Mouse (Mus musculus) urinary bladder, postnatal 36 days (tissue): Measurements from ENCODE around the gene Klhl2.

Experiments
- DNase-seq, 2 experiments: peaks; one replicate each; pipeline ENCODE4 v3.0.0; 2022; ENCODE audit warnings: low spot score in 2 of 2, mixed read lengths in 1 of 2

The Klhl2 gene

GRCm38 (mm10) chr8:64831656-64832055, 18.2 kb downstream of the Klhl2 start:
- no peak for DNase-seq

DNA sequence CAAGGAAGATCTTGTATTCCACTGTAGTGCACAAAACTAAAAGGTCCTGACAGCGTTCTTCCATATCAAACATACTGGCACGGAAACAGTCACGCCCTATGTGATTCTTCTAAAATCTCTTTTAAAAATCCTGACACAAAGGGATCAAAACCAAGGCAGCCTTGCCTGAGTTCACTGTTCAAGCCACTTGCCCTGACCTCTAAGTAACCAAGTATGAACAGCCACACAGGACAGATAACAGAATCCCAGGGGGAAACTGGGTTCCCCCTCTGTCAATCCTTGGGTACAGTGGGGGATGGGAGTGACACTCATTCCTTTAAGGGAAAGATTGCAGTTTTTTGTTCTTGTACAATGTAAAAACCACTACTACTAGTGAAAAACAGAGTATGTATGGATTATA, 19.9 kb downstream of the Klhl2 start:
- DNase-seq: no peak

DNA sequence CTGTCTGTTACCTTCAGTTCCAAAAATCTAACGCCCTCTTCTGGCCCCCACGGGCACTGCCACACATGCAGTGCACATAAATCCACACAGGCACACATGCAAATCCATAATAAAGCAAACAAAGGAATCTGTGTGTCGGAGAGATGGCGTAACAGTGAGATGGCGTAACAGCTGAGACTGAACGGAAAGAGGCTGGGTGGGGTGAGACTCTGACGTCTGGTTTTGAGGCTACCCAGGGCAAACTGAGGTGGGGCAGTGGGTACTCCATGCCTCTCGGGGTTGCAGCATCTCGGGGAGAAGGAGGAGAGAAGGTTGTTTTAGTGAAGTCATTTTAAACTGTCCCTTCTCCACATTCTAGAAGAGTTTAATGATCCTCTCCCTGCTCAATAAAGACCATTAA, 20.4 kb downstream of the Klhl2 start:
- DNase-seq: no peak

DNA sequence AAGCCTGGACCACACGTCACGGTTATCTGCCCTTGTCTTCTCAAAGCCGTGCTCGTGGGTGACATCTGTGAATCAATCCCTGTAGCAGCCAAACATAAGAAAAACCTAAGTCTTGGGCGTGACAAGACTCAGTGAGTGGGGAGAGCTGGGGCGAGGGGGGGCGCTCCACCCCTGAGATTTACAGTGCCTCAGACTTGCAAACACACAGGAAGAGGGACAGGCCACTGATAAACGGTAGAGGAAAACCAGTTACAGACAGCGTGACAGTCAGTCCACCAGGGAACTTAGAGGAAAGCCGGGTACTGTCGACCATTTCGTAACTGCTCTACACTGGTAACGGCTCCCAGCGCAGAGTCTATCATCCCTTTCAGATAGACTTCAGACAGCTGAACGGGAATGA, 21.4 kb downstream of the Klhl2 start:
- no peak for DNase-seq

- no peak for DNase-seq
Measured at GRCm38 (mm10) chr8:64827356-64827755, 22.5 kb downstream of the Klhl2 start.

DNA sequence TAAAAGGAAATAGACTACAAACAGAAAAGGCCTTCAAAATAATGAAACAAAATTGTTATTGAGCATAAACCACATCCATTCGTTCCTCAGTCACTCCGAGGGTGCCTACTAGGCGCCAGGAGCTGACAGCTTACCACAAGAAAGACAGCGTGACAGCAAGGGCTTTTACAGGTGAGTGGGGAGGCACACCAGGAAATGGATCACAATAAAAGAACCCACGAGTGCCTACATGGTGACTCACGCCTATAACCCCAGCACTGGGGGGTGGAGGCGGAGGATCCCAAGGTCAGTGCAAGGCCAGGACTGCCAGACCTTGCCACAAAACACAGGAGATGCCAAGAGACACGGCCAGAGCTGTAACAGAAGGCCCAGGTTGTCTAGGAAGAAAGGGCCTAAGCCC, 23.4 kb downstream of the Klhl2 start:
- DNase-seq: peak in 1 of 2 experiments; percentile 29

DNA sequence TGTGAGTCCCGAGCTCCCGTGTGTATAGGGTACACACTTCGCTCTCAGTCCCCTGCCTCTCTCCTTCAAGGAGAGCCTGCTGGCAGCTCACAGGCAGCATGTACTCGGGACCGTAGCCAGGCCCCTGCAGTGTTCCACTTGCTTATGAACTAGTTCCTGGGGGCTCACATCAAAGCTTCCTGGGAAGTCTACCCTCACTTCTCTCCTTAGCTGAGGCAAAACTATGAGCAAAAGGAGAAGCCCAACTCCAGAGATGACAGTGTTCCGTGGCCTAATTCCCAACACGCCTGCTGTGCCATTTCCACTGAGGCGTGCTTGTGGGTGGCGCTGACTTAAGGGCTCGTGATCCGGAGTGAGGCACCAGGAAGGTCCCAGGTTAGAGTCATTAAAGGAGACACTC, 25.9 kb downstream of the Klhl2 start:
- no peak for DNase-seq

DNA sequence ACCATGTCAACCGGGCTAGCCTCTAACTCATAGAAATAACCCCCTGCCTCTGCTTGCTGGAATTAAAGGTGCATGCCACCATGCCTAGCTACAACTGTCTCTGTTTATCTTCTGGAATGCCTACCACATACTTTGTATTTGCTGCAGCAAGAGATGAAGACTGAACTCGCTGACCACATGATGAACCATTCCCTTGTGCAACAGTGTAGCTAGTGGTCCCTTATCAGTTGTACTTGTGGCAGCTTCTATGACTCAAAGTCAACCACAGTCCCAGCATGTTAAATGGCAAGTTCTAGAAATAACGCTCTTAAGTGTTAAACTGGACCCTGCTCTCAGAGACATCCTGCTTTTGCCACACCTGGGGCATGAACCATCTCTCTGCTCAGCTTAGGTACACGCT, 28.9 kb downstream of the Klhl2 start:
- DNase-seq: no peak

DNA sequence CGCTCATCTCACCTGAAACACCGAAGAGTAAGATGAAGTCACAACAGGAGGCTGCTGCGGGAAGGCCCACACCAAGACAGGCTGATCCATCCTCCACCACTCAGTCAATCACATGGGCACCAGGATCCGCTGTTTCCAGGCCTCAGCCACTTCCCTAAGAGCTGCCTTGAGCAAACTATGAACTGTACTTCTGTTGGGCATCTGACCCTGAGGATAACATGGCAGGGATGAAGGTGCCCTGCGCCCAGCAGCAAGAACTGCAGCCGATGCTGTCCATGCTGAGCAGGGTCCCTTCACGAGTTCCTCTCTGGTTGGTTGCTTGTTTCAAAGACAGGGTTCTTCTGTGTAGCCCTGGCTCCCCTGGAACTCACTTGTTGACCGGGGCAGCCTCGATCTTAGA, 38.0 kb downstream of the Klhl2 start:
- no peak for DNase-seq

- no peak for DNase-seq
Measured at GRCm38 (mm10) chr8:64811083-64811482, 38.7 kb downstream of the Klhl2 start.

DNA sequence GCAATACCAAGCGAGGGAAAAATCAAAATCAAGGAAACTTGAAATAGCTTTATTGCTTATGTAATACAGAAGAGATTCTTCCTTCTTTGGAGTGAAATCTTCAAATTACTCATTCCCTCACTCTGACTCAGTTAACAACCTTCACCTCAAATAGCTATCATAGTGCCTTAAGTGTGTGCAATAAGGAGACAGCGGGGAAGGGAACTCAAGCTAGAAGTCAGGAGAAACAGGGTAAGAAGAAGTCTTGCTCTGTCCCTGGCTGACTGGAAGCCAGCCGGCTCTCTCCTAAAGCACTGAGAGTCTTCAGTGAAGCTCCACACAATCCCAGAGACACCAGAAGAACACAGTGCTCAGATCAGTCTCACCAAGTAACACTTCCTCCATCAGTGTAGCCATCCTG, 43.3 kb downstream of the Klhl2 start:
- DNase-seq: no peak

- no peak for DNase-seq
Measured at GRCm38 (mm10) chr8:64804971-64805370, 44.8 kb downstream of the Klhl2 start.

DNA sequence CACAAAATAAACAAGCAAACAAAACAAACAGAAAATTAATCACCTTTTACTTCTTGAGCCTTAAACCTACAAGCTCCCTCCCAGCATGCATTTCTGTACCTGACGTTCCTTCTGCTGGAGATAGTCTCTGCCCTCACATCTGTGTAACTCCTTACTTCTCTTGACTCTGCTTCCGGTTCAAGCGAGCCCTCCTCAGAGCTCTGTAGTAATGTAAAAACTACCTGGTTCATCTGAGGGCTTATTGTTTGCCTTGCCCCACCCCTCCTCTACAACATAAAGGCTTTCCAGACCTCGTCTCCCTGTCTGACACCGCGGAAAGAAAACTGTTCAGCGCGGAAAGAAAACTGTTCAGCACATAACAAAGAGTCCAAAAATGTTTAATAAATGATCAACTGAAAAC, 50.5 kb downstream of the Klhl2 start:
- DNase-seq: no peak

DNA sequence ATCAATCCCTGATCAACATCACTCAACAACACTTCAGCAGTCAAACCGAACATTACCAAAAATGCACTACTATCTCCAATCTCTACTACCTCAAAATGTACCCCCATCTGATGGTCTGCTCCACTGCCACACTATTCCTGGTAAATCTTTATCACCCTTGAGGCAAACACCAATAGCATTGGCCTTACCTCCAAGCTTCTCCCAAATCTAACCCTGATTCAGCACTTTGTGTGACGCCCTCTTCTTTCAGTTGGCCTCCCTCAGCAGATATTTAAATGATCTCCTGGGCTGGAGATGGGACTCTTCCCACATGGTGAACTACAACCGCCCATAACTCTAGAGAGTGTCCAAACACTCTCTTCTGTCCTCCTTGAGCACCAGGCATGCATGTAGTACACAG, 51.3 kb downstream of the Klhl2 start:
- no peak for DNase-seq

DNA sequence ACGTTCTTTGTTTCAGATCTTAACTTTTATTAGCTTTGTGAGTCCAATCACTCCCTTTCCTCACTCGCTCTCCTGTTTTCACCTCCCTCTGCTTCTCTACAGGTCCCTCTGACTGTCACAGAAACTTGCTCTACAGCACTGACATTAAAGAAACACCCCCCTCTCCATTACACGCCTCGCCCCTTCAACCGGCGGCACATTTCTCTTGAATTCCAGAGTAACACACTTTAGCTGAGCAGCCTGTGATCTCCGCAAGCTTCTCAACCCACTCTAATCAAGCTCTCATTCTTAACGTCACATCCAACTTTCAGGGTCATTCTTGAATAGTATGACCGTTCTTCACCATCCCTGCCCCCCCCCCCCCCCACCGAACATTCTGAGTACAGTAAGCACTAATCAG, 52.1 kb downstream of the Klhl2 start:
- DNase-seq: no peak

DNA sequence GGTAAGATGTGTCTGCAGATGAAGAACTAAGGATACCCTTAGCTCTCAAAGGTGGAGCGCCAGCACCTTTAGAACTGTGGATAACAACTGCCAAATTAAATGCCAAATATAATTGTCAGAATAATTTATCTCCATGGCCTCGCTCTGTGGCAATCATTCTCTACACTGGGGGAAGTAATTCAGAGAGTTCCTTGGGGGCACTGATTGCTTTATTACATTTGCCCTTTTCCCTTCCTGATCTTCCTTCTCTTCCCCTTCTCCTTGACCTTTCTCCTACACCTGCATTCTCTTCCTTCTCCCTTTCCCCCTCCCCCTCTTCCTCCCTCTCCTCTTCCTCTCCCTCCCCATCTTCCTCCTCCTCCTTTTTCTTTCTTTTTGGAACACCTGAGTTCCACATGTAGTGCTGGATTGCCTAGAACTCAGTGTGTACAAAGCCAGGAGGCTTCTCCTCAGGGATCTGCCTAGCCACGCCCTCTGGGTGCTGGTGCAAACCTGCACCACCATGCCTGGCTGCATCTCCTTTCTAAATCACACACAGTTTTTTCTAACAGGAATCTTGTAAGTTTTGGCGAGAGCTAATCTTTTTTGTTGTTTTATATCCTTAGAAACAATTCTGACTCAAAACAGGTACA, 58.5 kb downstream of the Klhl2 start:
- no peak for DNase-seq

DNA sequence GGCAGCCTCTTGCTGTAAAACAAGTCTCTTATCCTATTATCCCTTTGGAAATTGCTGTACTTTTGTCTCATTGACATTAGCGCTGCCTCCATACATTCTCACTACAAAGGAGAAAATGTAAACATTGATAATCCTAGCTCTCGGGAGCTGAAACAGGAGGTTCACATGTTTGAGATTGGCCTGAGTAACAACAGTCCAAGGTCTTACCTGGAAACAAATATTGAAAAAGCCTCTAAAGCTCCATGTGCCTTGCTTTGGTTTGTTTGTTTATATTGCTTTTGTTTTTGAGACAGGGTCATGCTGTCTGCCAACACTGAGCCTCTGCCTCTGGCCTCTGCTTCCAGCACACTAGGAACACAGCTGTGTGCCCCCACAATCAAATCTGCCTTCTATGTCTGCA, 59.4 kb downstream of the Klhl2 start:
- no peak for DNase-seq

- peak in 1 of 2 experiments; percentile 42 for DNase-seq
Measured at GRCm38 (mm10) chr8:64788715-64789114, 61.1 kb downstream of the Klhl2 start.

GRCm38 (mm10) chr8:64786801-64787200, 63.0 kb downstream of the Klhl2 start:
- no peak for DNase-seq

DNA sequence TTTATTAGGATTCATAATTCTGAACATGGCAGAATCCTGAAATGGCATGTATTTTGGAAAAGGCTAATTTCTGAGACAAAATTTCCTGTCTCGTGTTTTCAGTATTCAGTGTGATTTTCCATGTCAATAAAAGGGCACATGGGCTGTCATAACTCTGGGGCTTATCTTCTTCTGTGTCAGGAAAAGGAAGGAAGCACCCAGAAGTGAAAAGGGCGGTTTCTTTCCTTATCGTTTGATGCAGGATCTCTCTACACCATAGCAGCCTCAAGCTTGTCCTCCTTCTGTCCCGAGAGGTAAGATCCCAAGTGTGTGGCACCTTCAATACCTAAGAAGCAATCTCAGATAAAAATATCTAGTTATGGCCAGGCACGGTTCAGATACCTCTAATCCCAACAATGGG, 65.6 kb downstream of the Klhl2 start:
- no peak for DNase-seq

DNA sequence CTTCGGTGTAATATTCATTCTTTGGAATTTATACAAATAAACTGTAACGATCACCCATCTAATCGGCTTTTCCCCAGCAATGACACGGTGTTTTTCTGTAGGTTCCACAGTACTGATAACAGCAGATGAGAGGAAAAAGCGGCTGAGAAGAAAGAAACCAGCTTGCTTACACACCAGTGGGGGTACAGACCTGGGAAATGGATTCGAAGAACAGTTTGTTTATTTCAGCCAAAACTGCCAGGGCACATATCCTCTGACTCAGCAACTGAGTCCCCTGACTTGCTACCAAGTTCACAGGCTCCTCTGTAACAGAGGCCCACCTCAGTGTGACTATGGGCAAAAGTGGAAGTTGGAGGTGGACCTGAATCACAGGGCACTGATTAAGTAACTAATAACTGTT, 67.9 kb downstream of the Klhl2 start:
- no peak for DNase-seq

DNA sequence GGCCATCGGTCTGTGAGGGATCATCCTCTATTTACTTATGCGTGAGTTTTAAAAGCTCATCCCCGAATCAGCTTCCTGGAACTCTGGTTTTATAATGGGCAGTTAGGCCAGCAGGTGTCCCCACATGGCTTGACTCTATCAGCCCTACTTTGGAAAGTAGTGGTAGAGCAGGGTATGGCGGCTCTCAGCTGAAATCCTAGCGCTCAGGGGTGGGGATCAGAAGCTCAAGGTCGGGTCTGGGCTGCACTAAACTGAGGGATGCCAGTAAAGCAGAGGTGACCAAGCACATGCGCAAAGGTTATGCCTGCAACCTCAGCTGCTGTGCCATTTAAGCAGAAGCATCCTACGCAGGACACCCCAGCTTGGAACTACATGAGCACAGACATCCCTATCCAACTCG, 71.9 kb downstream of the Klhl2 start:
- no peak for DNase-seq

GRCm38 (mm10) chr8:64774136-64774535, 75.7 kb downstream of the Klhl2 start:
- no peak for DNase-seq

DNA sequence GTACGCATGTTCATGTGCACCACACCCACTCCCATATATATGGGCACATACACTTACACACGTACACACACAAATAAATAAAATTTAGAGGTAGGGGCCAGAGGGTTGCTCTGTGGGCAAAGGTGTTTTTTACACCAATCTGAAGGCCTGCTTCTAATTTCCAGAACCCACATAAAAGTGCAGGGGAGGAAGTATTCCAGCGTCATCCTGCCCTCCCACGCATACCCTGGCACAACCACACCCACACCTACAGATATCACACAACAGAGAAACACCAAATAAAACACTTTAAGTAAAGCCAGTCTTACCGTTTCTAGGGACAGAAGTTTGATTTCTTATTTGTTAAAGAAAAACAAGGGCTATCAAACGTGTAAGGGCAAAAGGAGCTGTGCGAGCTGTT, 79.0 kb downstream of the Klhl2 start:
- DNase-seq: no peak
